Mouse (Mus musculus) forebrain, embryonic 14.5 days (tissue): Measurements from ENCODE around the gene Dagla. TPM values are rescaled to one million over a fixed set of nuclear protein-coding genes. Genes with fewer than 3 reads are reported as not detected.

Experiments
- ATAC-seq: fragments of 200-750 bp; cut with Nextera tagmentation; 2 replicates; pipeline ENCODE4 v1.8.0; 2017; ENCODE audit warnings: mild to moderate bottlenecking, moderate library complexity
- DNase-seq: peaks from one replicate; pipeline ENCODE4 v3.0.0-alpha.2; 2015; ENCODE audit warnings: low spot score
- H3K27ac ChIP-seq: fragments of 300-500 bp; sonication (generic); 2 replicates; pipeline ENCODE4 v1.5.1; 2014; ENCODE audit warnings: low read depth, mild to moderate bottlenecking, control low read depth, low read length, moderate library complexity
- H3K27me3 ChIP-seq: fragments of 300-500 bp; sonication (generic); replicated peaks from 2 replicates; pipeline ENCODE4 v1.6.1; 2014; ENCODE audit warnings: low read length, control low read depth, mixed read lengths; ENCODE audit not compliant: control insufficient read depth, insufficient read depth
- H3K36me3 ChIP-seq: fragments of 300-500 bp; sonication (generic); 2 replicates; pipeline ENCODE4 v1.6.1; 2014; ENCODE audit warnings: low read length, control low read depth; ENCODE audit not compliant: control insufficient read depth, insufficient read depth
- H3K4me1 ChIP-seq: fragments of 300-500 bp; sonication (generic); 2 replicates; pipeline ENCODE4 v1.6.1; 2014; ENCODE audit warnings: antibody characterized with exemption, low read length, control low read depth; ENCODE audit not compliant: control insufficient read depth, insufficient read depth
- H3K4me2 ChIP-seq: fragments of 300-500 bp; sonication (generic); 2 replicates; pipeline ENCODE4 v1.6.1; 2014; ENCODE audit warnings: mild to moderate bottlenecking, control low read depth, low read length
- H3K4me3 ChIP-seq: fragments of 300-500 bp; sonication (generic); 2 replicates; pipeline ENCODE4 v1.5.1; 2014; ENCODE audit warnings: low read depth, low read length, control low read depth
- H3K9ac ChIP-seq: fragments of 300-500 bp; sonication (generic); 2 replicates; pipeline ENCODE4 v1.6.1; 2014; ENCODE audit warnings: mild to moderate bottlenecking, low read length, control low read depth, moderate library complexity
- H3K9me3 ChIP-seq: fragments of 300-500 bp; sonication (generic); replicated peaks from 2 replicates; pipeline ENCODE4 v1.6.1; 2016; ENCODE audit warnings: low read length, control low read depth, mixed read lengths; ENCODE audit not compliant: control insufficient read depth
- WGBS: fragments of 180-500 bp; shearing (Covaris S2); extraction: QIAGEN DNeasy Blood & Tissue Kit; methylation state at CpG from one replicate; pipeline ENCODE4 v1.1.7; 2014; 5-methylcytosine and 5-hydroxymethylcytosine counted together
- polyA plus RNA-seq: library from polyadenylated mRNA; unstranded; fragments of >200 nt; fragmentation: Nextera tagmentation; extraction: Ambion mirVana; gene quantifications from 2 replicates; pipeline ENCODE4 v1.2.1, GENCODE M21; 2014

Gene Dagla
- polyA plus RNA-seq, 1 experiment from 2014 or later: 3.6 TPM

GRCm38 (mm10) chr19:10304395-10304794 is 282 bp downstream of the Dagla start:
- Histone ChIP-seq H3K4me1 (peaks cover 5% of the 10 kb centered on the region; the same call in 1 of the 2 replicates), H3K9ac (peak overlapping the region; percentile 93), H3K4me3 (peak overlapping the region; percentile 77), H3K27ac (no peak overlapping the region), H3K4me2 (peak overlapping the region; percentile 90), H3K9me3 (no peaks in the 10 kb centered on the region), H3K36me3 (no peaks in the 10 kb centered on the region), H3K27me3 (no peaks in the 10 kb centered on the region)
- ATAC-seq (peak; percentile 63), DNase-seq (no peak)
- WGBS: 6% methylated on average over 37 of the region's 37 CpGs

GRCm38 (mm10) chr19:10302852-10303251 is 1.8 kb downstream of the Dagla start:
- no peaks in the 10 kb centered on the region for H3K9me3 ChIP-seq
- DNase-seq (no peak), ATAC-seq (no peak)
- H3K36me3 ChIP-seq: no peaks in the 10 kb centered on the region
- no peak overlapping the region for H3K27ac ChIP-seq
- H3K4me1 ChIP-seq: peaks cover 5% of the 10 kb centered on the region; the same call in 1 of the 2 replicates
- H3K27me3 ChIP-seq: no peaks in the 10 kb centered on the region
- WGBS: 94% methylated on average over 3 of the region's 3 CpGs
- H3K4me3 ChIP-seq: no peak overlapping the region
- H3K4me2 ChIP-seq: no peak overlapping the region
- no peak overlapping the region for H3K9ac ChIP-seq

DNA sequence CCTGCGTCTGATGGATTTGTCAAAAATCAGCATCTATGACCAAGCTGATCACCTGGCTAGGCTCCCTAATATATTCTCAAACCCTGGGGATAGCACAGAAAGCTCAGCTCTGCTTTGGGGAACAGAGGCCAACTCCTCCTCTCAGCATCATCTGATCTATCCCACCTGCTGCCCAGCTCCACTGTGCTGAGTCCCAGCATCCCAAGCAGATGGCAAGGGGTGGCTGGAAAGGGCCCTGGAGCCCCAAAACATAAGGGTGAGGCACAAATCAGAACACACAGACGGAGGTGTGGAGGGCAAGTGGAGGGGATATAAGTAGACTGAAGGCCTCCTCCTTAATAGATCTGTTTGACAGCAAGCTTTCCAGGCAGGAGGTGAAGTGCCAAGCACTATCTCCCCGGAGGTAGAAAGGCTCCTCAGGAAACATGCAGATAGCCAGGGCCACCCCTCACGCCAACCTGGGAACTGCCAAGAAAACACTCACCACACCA is 2.8 kb downstream of the Dagla start:
- H3K9me3 ChIP-seq: no peaks in the 10 kb centered on the region
- no peak overlapping the region for H3K4me3 ChIP-seq
- no peaks in the 10 kb centered on the region for H3K36me3 ChIP-seq
- DNase-seq (no peak), ATAC-seq (no peak)
- no peak overlapping the region for H3K4me2 ChIP-seq
- no peak overlapping the region for H3K9ac ChIP-seq
- no peaks in the 10 kb centered on the region for H3K27me3 ChIP-seq
- no peak overlapping the region for H3K27ac ChIP-seq
- peaks cover 6% of the 10 kb centered on the region; the same call in 1 of the 2 replicates for H3K4me1 ChIP-seq
- WGBS: 83% methylated on average over 4 of the region's 4 CpGs

DNA sequence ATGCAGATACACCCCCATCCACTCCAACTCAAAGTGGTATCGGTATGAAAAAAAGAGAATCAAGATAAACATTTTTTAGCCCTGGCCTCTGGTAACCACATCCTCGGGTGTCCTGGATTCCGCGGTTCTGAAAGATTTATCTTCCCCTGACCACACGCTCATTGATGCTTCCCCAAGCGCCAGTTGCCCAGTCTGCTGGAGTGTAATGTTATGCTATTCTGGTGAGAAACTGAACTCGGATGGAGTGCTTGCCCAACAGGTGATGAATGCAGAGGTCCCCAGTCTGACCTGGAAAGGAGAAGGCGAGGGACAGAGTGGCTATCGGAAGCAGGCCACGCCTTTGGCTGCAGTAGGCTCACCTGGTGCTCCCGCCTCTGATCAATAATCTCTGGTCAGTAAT is 3.4 kb downstream of the Dagla start:
- Histone ChIP-seq H3K9ac (no peak overlapping the region), H3K9me3 (no peaks in the 10 kb centered on the region), H3K4me2 (no peak overlapping the region), H3K27ac (no peak overlapping the region), H3K4me1 (peaks cover 12% of the 10 kb centered on the region; the same call in 1 of the 2 replicates), H3K36me3 (no peaks in the 10 kb centered on the region), H3K4me3 (no peak overlapping the region), H3K27me3 (no peaks in the 10 kb centered on the region)
- ATAC-seq (no peak), DNase-seq (no peak)
- WGBS: 84% methylated on average over 11 of the region's 11 CpGs

- Histone ChIP-seq H3K9me3 (no peaks in the 10 kb centered on the region), H3K27me3 (no peaks in the 10 kb centered on the region), H3K27ac (no peak overlapping the region), H3K4me1 (peaks cover 14% of the 10 kb centered on the region; the same call in 1 of the 2 replicates), H3K9ac (no peak overlapping the region), H3K36me3 (no peaks in the 10 kb centered on the region), H3K4me2 (no peak overlapping the region), H3K4me3 (no peak overlapping the region)
- ATAC-seq: no peak
- DNase-seq: no peak
- WGBS: 93% methylated on average over 4 of the region's 4 CpGs
Observed at GRCm38 (mm10) chr19:10300809-10301208, 3.9 kb downstream of the Dagla start.

- WGBS: 85% methylated on average over 4 of the region's 4 CpGs
- no peak for ATAC-seq
- H3K4me1 ChIP-seq: peaks cover 23% of the 10 kb centered on the region
Observed at GRCm38 (mm10) chr19:10298268-10298667, 6.4 kb downstream of the Dagla start.

GRCm38 (mm10) chr19:10297041-10297503 is 7.6 kb downstream of the Dagla start:
- no peak overlapping the region for H3K4me2 ChIP-seq
- peaks cover 23% of the 10 kb centered on the region for H3K4me1 ChIP-seq
- no peak overlapping the region for H3K9ac ChIP-seq
- H3K27me3 ChIP-seq: no peaks in the 10 kb centered on the region
- no peak overlapping the region for H3K27ac ChIP-seq
- ATAC-seq: no peak
- H3K4me3 ChIP-seq: no peak overlapping the region
- 25% methylated on average over 8 of the region's 8 CpGs for WGBS
- H3K9me3 ChIP-seq: no peaks in the 10 kb centered on the region
- no peaks in the 10 kb centered on the region for H3K36me3 ChIP-seq
- DNase-seq: no peak

More at GRCm38 (mm10) chr19:10298268-10298667, 6.4 kb downstream of the Dagla start:
- no peak overlapping the region for H3K27ac ChIP-seq
- no peaks in the 10 kb centered on the region for H3K36me3 ChIP-seq
- H3K27me3 ChIP-seq: no peaks in the 10 kb centered on the region
- H3K4me2 ChIP-seq: no peak overlapping the region
- DNase-seq: no peak
- no peak overlapping the region for H3K9ac ChIP-seq
- no peaks in the 10 kb centered on the region for H3K9me3 ChIP-seq
- no peak overlapping the region for H3K4me3 ChIP-seq

DNA sequence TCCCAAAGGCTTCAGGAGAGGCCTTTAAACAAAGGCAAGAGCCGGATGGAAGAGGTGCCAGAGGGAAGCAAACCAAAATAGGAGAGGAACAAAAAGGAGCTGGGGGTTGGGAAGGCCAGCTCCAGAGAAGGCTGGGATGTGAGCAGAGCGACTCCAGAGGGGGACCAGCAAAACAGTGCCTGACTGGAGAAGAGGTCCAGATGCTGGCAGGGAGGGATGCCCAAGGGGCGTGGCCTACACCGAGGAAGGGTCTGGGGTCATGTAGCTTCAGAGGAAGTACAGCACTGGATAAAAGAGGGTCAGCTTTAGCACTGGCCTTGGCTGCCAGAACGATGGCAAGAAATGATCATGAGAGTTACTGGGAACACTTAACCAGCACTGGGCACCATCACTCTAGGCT is 8.4 kb downstream of the Dagla start:
- Histone ChIP-seq H3K4me1 (peaks cover 23% of the 10 kb centered on the region), H3K9ac (no peak overlapping the region), H3K9me3 (no peaks in the 10 kb centered on the region), H3K27ac (no peak overlapping the region), H3K36me3 (no peaks in the 10 kb centered on the region), H3K27me3 (no peaks in the 10 kb centered on the region), H3K4me2 (no peak overlapping the region), H3K4me3 (no peak overlapping the region)
- DNase-seq (no peak), ATAC-seq (no peak)
- 30% methylated on average over 5 of the region's 5 CpGs for WGBS

DNA sequence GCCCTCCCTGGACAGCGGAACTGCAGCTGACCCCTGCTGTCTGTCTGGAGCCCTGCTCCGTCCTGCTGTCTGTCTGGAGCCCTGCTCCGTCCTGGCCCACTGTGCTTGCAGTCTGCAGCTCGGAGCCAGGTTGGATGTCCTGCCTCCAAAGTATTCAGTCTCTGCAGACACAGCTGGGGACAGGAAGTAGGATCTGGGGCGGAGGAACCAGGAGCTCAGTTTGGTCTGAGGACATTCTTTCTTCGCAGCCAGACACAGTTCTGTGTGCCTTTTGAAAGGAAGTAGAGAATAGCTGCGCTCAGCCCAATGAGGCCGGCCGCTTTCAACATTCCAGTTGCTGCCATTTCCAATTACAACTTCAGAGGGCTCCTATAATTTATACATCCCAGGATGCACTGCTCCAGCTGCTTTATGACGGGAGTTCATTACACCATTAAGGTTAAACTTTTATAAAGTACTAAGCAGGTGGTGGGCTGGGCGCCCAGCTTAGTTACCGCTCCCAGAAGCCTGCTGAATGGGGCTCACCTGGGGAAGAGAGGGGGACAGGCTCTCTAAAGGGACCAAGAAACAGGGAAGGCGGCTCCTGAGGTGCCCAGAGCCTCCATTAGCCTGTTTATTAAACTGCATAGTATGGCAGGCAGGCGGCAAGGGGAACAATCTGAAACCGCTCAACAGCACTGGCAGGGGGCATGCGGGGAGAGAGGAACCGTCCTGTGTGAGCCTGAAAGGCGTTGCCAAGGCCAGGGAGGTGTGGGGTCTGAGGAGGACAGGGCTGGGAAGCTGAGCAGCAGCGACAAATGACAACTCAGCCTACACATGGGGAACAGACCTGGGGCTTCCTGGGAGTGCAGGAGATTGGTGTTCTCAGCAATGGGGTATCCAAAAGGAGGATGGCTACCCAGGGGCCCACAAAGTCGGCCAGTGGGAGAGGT is 9.8 kb downstream of the Dagla start:
- peak overlapping the region; percentile 74 for H3K27ac ChIP-seq
- ATAC-seq (peak; percentile 53), DNase-seq (peak; percentile 51)
- no peaks in the 10 kb centered on the region for H3K27me3 ChIP-seq
- no peaks in the 10 kb centered on the region for H3K36me3 ChIP-seq
- H3K4me1 ChIP-seq: peaks cover 23% of the 10 kb centered on the region
- peak overlapping the region; percentile 27 for H3K4me2 ChIP-seq
- no peaks in the 10 kb centered on the region for H3K9me3 ChIP-seq
- no peak overlapping the region for H3K4me3 ChIP-seq
- 20% methylated on average over 20 of the region's 20 CpGs for WGBS
- peak overlapping the region; percentile 49; the same call in 1 of the 2 replicates for H3K9ac ChIP-seq
